Mouse (Mus musculus): ENCODE results near the gene Kdm2a. TPM values are rescaled to one million over a fixed set of nuclear protein-coding genes. Genes with fewer than 3 reads are reported as not detected.

The Kdm2a gene
- total RNA-seq, 2 experiments from 2014 or later: 104 to 106 TPM

DNA sequence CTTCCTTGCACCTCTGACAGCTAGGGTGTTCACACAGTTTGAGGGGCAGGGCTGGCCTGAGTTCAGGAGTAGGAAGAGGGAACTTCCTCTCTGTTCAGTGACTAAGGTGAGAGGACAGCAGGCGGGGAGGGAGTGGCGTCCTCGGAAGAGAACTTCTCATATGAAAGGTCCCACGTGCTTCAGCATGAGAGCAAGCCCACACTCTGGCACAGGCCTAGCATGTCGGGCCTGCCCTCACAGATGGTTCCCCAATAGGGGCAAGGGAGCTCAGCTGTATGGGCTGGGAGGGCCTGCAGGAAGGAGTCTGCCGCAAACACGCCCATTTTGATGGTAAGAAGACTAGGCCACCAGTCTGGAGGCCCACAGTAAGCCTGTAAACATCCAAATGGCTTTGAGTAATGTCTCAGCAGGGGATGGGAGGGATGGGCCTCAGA is 97.8 kb downstream of the Kdm2a start:
- DNase-seq (ENCODE audit: low spot score in 2 of 2): no peak

DNA sequence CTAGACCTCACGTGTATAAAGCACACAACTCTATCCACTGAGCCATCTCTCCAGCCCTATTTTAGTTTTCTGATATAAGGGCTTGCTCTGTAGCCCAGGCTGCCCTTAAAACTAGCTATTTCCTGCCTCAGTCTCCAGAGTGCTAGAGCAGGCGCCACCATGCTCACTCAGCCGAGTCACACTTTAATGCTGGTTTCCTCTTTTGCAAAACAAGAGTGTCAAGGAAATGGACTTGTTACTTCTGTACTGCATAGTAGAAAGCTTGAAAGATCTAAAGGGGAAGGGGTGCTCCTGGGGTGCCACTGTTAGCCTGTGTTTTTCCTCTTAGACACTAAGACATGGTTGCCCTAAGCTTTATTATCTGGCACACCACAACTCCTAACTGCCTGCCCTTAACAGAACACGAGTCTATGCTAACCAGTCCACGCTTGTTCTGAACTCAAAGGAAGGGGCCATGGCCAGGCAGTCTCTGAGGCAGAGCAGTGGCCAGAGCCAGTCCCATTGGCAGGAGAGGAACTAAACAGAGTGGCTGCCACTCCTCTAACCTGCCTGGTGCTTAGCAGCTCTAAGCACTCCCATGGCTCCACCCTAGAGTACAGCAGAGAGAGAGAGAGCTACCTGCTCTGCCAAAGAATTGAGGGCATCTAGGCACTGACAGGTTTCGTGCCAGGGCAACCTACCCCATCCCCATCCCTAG is 98.4 kb downstream of the Kdm2a start:
- DNase-seq (ENCODE audit: low spot score in 2 of 2): no peak

DNA sequence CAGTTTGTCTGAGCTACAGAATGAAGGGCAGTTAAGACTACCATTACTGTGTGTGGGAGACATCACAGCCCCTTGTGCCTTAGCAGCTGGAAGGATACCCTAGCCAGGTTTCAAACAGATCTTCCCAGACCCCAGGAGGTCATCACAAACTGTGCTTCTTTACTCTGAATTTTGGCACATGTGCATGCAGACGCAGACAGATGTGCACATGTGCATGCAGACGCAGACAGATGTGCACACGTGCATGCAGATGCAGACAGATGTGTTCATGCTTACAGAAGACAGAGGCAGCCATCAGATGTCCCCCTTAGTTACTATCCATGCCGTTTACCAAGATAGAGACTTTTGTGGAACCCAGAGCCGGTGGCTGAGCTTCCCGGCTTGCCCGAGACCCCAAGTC is 99.0 kb downstream of the Kdm2a start:
- DNase-seq (ENCODE audit: low spot score in 2 of 2): no peak

DNA sequence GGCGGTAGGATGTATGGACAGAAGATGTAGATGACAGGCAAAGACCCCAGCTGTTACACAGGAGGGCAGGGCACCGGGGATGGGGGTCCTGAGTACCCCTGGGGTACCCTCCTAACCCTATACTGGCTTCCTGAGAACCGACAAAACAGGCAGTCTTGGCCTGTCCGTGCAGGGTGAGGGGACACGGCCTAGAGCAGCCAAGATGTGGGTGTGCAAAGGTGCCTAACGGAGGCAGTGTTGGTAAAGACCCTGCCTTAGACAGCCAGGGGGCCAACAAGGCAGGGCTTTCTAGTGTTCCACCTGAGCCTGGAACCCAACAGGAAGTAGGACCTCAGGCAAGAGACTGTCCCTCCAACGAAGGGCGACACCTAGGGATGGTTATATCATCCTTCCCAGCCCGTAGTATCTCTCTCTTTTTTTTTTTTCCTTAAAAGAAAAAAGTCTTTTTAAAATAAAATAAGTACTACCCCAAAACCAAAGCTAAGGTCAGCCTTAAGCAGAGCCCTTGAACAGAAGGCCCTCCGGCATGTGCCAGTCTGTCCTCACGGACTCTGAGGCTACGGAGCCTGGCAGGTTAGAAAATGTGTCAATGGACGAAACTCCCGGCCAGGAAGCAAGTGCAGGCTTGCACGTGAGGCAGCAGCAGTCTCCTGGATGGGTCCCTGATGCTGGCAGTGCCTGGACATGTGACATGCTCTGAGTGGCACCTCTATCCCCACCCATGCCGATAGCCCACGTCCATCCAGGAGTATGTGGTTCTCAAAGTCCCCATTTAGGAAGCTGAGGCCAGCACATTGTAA is 99.6 kb downstream of the Kdm2a start:
- no peak for DNase-seq (ENCODE audit: low spot score in 2 of 2)

DNA sequence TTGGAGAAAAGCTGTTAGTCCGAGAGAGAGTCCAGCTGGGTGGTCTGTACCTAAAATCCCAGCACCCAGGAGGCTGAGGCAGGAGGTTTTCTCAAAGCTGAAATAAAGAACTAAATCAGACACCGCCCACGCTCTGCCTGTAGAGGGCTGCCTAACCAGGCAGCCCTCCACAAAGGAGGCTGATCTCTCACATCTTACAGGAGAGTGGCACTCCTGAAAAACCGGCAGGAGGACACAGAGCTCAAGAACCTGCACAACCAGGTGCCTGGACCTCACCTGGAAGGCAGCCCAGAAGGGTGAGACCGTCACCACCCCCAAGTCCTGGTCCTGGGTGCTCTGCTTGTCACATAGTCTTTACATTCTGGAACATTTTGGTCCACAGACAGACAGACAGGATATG is 100.2 kb downstream of the Kdm2a start:
- DNase-seq (ENCODE audit: low spot score in 2 of 2): no peak

DNA sequence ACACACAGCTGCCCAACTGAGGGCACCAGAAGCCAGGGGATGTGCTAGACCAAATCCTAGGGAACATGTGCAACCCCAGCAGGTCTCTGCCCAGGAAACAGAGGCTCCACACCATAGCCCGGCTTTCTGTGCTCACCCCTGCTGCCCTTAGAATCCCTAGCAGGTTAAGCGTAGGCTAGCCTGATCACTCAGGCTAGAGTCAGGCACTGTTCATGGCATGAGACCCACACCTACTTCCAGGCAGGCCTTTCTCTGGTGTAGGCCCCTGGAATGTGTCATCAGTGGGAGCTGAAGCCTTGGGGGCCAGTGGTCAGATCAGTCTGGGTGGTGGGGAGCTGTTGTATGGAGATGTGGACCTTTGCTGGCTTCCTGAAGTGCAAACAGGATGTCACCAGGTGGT is 101.5 kb downstream of the Kdm2a start:
- DNase-seq (ENCODE audit: low spot score in 2 of 2): no peak

DNA sequence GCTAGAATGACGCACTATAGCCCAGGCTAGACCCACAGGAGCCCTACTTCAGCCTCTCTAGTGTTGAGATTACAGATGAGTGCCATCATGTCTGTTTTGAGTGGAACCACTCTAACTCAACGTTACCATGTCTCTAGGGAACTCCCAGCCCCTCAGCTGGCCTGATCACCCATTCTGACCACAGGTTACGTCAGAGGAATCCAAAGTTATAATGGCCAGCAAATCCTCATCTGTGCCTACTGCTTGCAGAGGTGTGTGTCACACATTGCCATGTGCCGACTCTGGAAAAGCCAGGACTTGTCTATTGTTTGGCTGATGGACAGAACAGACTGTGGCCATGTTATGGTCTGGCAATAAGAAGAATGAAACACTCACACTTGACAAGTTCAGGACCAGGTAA is 102.7 kb downstream of the Kdm2a start:
- DNase-seq (ENCODE audit: low spot score in 2 of 2): no peak

DNA sequence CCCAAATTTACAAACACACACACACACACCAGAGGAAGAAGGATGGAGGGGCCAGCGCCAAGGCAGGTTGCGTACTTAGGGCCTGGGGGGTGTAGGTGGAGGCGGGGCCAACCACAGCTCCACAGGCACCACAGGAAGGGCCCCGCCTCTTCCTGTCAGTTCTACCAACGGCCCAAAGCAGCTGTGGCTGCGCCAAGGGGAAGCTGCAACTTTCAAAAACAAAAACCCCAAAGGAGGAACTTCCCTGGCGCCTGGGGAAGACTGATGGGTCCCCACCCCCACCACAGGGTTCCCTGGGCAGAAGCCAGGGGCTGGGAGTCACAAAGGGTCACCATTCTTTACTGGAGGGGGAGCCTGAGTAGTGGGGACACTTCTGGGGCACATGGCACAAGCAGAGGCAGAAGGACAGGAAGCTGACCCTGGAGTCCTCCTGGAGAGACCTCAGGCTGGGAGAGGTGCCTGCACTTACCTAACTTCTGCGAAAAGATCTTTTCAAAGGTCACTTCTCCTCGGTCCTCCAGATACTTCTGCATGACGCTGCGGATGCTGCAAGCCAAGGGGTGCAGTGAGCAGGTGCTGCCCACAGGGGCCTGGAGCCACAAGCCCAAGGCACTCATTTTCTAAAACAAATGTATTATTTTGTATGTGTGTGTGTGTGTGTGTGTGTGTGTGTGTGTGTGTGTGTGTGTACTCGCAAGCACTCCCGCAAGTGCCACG is 103.5 kb downstream of the Kdm2a start:
- no peak for DNase-seq (ENCODE audit: low spot score in 2 of 2)

DNA sequence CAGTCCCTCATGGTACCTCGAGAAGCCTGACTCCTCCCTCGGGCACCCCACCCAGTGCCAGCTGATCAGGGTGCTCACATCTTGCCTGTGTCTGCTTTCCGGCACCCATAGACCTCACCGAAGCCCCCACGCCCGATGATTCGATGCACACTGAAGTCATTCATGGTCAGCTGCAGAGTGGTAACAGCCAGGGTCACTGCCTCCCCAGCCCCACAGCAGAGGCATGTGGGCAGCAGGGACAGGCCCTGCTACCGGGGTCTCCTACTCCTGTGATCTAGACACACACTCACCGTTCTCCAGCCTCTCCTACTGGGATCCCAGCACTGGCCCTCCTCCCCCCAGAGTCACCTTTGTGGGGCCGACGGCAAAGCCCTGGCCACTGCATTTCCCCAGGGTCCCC is 106.9 kb downstream of the Kdm2a start:
- no peak for DNase-seq (ENCODE audit: low spot score in 2 of 2)

DNA sequence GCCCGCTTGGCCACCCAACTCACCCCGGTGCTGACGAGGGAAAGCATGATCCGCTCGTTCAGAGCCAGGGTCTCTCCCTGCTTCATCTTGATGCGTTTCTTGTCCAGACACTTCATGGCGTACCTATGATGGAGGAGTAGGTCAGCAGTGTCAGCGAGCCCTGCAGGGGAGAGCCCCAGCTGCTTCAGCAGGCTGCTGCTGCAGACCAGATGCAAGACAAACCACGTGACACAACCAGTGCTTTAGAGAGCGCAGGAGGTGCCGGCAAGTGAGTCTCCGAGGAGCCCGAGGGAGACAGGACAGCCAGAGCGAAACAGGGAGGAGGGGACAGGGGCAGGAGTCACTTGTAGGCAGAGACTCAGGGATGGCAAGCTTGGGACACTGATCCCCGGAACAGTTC is 107.3 kb downstream of the Kdm2a start:
- no peak for DNase-seq (ENCODE audit: low spot score in 2 of 2)

DNA sequence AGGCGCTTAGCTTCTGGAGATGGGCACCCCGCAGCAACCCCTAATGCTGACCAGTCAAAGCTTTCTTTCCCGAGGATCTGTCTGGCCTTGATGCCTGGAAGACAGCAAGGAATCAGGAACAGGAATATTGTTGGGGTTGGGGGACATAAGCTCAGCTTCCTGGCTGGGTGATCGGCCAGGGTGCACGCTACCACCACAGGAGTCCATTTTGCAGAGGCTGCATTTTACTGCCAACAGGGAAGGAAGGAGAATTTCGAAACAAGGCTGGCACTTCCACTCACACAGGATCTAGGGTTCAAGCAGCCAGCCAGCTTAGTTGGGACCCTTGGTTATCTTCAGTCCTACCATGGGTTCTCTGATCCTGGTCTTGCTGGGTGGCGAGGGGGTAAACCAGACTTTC is 114.4 kb downstream of the Kdm2a start:
- DNase-seq (ENCODE audit: low spot score in 2 of 2): no peak

DNA sequence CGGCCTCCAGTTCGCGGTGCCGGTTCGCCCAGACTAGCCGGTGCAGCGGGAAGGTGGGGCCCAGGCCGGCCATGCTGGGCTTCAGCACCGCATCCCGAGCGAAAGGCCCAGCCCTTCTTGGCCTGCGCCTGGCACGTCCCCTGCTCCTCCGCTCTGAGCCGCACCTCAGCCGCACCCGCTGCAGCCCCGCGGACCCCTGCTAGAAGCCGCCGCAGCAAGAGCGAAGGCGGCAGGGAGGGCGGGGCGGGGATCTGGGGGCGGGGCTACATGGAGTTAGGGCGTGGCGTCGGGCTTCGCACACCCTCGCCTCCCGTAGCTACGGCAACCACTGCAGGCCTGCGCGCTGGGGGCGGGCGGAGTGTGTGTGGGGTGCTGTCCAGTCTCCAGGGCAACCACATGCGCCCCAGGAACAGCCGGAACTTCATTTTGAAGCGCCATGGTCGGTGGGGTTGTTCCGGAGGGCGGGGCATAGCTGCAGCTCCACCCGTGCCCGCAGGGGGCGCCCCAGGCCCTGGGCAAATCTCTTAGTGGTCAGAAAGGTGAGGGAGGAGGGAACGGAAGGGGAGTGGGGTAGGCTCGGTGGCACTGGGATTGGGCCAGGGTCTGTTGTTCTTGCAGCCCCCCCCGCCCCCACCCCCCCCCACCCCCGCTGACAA is 115.1 kb downstream of the Kdm2a start, which contains the start of gene Ankrd13d:
TSS of gene Ankrd13d (minus strand) at position 240 of the 656 bp plus-strand sequence.
- peak; percentile 74 to 78 for DNase-seq (ENCODE audit: low spot score in 2 of 2)

DNA sequence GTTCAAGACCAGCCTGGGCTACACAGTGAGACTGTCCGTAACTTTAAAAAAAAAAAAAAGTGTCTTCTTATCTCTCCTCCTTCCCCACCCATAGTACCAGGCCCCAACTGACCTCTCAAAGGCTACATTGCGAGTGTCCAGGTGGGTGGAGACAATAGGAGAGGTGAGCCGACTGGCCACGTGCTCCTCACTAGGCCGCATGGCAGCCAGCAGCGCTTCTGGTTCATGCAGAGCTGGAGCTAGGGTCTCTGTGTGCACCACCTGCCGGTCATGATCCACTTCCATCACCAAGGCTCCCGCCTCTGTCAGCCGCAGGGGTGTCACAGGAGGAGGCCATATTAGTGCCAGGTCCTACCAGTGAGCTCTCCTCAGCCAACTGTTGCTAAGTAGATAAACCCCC is 117.7 kb downstream of the Kdm2a start:
- DNase-seq (ENCODE audit: low spot score in 2 of 2): no peak

DNA sequence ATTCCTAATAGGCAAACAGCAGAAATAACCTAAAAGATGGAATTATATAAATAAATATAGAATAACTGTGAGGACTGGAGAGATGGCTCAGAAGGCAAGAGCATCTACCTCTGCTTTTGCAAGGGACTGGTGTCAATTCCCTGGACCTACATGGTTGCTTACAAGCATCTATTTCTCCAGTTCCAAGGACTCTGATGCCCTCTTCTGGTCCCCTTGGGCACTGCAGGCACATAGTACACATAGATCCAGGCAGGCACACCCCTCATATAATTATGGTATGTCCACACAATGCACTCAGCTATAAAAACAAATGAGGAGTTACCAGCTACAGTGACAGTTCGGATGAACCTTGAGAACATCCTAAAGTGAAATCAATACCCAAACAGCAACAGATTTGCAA is 118.6 kb downstream of the Kdm2a start:
- DNase-seq (ENCODE audit: low spot score in 2 of 2): no peak

DNA sequence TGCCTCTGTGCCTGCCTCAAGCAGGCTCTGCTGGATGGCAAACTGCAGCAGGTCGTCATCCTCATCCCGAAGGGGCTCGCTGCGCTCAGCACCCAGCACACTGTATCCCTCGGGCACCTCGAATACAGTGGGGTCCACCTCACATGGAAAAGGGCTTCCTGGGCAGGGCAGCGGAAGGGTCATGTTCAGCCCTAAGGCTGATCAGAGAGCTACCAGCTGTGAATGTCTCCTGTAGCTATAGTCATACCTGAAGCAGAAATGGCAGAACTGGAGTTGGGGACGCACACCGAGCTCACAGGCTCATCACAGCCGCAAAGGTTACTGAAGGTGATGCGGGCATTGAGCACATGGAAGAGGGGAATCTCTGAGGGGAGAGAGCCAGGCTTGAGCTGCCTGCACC is 127.1 kb downstream of the Kdm2a start:
- no peak for DNase-seq (ENCODE audit: low spot score in 2 of 2)

DNA sequence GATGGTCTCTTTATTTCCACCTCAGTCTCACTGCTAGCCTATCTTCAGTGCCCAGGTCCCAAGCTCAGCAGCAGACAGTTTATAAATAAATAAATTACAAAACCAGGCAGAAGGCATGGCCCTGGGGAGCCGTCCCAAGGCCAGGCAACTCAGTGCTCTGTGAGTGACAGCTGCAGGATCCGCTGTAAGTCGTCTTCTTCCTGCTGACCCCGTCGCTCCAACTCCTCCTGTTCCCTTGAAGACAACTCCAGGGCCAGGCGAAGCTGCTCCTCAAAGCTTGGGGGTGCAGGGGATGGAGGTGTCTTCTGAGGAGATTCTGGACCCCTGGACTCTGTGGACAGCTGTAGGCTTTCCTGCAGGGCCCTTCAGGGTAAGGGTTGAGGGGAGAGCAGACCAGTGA is 127.9 kb downstream of the Kdm2a start:
- DNase-seq (ENCODE audit: low spot score in 2 of 2): no peak

DNA sequence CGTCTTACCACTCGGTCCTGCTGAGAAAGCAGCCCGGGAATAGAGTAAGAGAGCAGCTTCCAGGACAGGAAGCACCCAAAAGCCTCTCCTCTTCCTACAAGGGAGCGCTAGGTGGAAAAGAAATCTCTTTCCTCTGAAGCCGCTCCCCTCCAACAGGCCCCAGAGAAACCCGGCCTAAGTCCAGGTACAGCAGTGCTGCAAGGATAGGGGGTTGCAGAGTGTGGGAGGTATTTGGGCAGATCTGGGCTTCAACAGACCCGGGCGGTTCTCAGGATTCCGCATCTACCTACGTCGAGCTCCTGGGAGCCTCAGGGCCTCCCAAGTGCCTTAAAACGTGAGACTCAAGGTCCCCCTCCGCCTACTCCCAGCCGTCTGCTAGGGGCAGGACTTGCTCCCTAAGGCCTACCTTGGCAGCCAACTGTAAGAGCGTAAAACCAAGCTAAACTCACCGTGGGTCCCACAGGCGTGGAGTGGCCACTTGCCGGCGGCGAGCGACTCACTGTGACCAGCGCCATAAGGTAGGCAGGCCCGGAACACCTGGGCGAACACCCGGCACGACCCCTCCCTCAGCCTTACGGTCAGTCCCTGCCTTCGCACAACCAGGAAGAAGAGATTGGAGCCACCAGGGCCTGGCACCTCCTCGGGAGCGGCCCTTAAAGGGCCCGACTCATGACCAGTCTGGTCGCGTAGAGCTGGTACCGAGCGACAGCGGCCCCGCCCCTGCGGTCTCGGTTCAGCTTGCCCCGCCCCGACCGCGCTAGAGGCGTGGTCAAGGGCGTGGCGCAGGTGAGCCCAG is 129.3 kb downstream of the Kdm2a start, which contains the start of gene Ssh3:
TSS of gene Ssh3 (minus strand) at position 615 of the 796 bp plus-strand sequence.
- DNase-seq (ENCODE audit: low spot score in 2 of 2): peak; percentile 39 to 40

DNA sequence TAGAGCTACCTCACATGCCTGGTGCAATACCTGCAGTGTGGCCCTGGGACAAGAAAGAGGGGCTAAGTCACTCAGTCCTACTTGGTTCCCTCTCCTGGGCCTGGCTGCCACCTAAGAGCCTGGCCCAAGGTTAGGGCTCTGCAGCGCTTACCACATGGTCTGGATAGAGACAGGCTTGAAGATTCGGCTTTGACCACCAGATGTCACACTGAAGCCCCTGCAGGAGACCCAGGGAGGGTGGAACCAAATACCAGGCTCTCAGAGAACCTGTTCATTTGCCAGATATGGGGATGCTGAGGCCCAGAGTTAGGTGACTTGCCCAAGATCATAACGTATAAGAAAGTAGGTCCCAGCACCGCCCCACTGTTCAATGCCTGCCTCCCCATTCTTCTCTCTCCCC is 132.1 kb downstream of the Kdm2a start:
- DNase-seq (ENCODE audit: low spot score in 2 of 2): no peak
